Mouse (Mus musculus): Measurements from ENCODE around the gene Ksr2.

The Ksr2 gene

GRCm38 (mm10) chr5:117810930-117811329 is 397.1 kb downstream of the Ksr2 start:
- no peak for DNase-seq

- no peak for DNase-seq
These were observed 405.0 kb downstream of the Ksr2 start for GRCm38 (mm10) chr5:117818800-117819199.

DNA sequence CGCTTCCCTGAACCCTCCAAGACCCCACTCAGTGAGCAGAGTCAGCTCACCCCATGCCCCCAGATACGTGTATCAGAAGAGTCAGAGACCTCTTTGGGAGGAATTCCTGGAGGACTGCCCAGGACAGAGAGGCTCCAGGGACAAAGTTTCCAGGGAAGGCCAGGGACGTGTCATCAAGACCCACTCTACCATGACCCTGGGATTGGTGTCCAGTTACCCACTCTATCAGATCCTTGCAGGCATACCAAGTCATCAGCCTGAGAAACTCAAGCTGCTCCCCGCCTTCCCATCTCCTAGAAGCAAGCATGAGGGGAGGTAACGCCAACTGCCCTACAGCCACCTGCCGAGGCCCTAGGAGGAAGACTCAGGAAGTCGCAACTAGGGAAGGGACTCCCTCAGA is 406.6 kb downstream of the Ksr2 start:
- DNase-seq: no peak

DNA sequence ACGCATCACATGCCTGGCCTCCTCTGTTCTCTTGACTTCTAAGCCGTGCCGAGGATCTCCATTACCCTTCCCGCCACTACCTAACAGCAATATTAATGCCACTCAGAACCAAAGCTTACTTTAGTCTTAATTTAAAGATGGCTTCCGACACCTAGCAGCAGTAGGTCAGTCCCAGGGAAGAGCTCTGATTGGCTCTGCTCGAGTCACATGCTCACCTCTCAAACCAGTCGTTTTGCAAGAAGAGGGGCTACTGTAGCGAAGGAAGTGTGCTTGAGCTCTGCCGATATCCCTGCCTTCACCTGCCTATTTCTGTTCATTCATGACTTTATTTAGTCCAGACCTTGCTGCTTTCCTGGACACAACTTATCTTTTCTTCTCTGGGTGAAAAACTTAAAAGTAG is 410.0 kb downstream of the Ksr2 start:
- DNase-seq: no peak

GRCm38 (mm10) chr5:117824486-117824885 is 410.7 kb downstream of the Ksr2 start:
- no peak for DNase-seq

Data from cerebellum, postnatal 36 days (tissue).